Mouse (Mus musculus): Measurements from ENCODE around the gene Col16a1. TPM values are rescaled to one million over a fixed set of nuclear protein-coding genes. Genes with fewer than 3 reads are reported as not detected.

Gene Col16a1
- total and polyA plus RNA-seq, 2 experiments from 2014 or later, result 7.5 to 29.7 TPM

GRCm38 (mm10) chr4:130138441-130139213 lies 91.0 kb downstream of the Col16a1 start:
- H3K27me3 ChIP-seq (ENCODE audit: insufficient read depth, low read length), result peaks cover 19% of the 10 kb centered on the region
- peak overlapping the region; percentile 44 for H3K9ac ChIP-seq
- TF ChIP-seq CTCF (IDR thresholded peaks at IDR 0.05; ENCODE audit: low read depth), result peak; percentile 94
- no peaks in the 10 kb centered on the region for H3K36me3 ChIP-seq (ENCODE audit: insufficient read depth)
- no peaks in the 10 kb centered on the region for H3K9me3 ChIP-seq (ENCODE audit: low read length)
- H3K4me3 ChIP-seq (ENCODE audit: low read depth, low read length), result peak overlapping the region; percentile 40
- 0% methylated on average over 54 of the region's 57 CpGs for WGBS
- ATAC-seq (peak; percentile 85), DNase-seq (peak; percentile 86)
- no peak overlapping the region for H3K27ac ChIP-seq (ENCODE audit: low read depth, low read length)
- H3K4me2 ChIP-seq (ENCODE audit: low read depth), result peak overlapping the region; percentile 83
- 0 out of 2 replicates have a peak, but pooled peaks cover 3% of the 10 kb centered on the region for H3K4me1 ChIP-seq (ENCODE audit: insufficient read depth)

- Histone ChIP-seq H3K9ac (peak within 1 kb of the TSS; percentile 44), H3K4me2 (ENCODE audit: low read depth) (peak within 1 kb of the TSS; percentile 83), H3K4me1 (ENCODE audit: insufficient read depth) (0 out of 2 replicates have a peak, but pooled peaks cover 3% of the 10 kb centered on the region), H3K27ac (ENCODE audit: low read depth, low read length) (no peak within 1 kb of the TSS), H3K9me3 (ENCODE audit: low read length) (no peaks in the 10 kb centered on the region), H3K4me3 (ENCODE audit: low read depth, low read length) (peak within 1 kb of the TSS; percentile 40), H3K36me3 (ENCODE audit: insufficient read depth) (no peaks in the 10 kb centered on the region), H3K27me3 (ENCODE audit: insufficient read depth, low read length) (peaks cover 19% of the 10 kb centered on the region)
- ATAC-seq (no peak), DNase-seq (no peak)
- 6% methylated on average over 14 of the region's 15 CpGs for WGBS
- no peak for TF ChIP-seq CTCF (IDR thresholded peaks at IDR 0.05; ENCODE audit: low read depth)
Observed at GRCm38 (mm10) chr4:130139214-130139492, 91.5 kb downstream of the Col16a1 start, which contains the start of gene Hcrtr1. Gene Hcrtr1, minus strand, starts transcription at chr4:130139359.

DNA sequence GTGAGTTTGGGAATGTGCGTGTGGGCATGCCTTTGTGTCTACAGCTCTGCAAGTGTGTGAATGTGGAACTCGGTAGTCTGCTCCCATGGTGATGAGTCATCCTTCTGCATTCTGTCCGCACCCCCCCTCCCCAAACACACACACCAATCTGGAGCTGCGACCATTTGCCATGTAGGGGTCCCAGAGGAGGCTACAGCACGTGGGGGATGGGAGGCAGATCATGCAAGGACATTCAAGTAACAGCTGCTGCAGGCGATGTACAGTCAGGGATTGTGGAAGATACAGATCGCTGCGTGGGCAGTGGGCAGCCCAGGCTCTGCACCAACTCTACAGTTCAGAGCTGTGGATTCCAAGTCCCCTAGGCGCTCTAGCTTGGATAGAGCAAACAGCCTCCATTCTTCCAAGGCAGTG lies 93.4 kb downstream of the Col16a1 start:
- no peak for TF ChIP-seq CTCF (IDR thresholded peaks at IDR 0.05; ENCODE audit: low read depth)
- peak; percentile 64 for ATAC-seq

GRCm38 (mm10) chr4:130141786-130142185 lies 94.1 kb downstream of the Col16a1 start:
- Histone ChIP-seq H3K9me3 (ENCODE audit: low read length) (no peaks in the 10 kb centered on the region), H3K27me3 (ENCODE audit: insufficient read depth, low read length) (peaks cover 19% of the 10 kb centered on the region), H3K4me3 (ENCODE audit: low read depth, low read length) (no peak overlapping the region), H3K36me3 (ENCODE audit: insufficient read depth) (no peaks in the 10 kb centered on the region), H3K4me1 (ENCODE audit: insufficient read depth) (0 out of 2 replicates have a peak, but pooled peaks cover 3% of the 10 kb centered on the region), H3K4me2 (ENCODE audit: low read depth) (no peak overlapping the region), H3K9ac (no peak overlapping the region), H3K27ac (ENCODE audit: low read depth, low read length) (no peak overlapping the region)
- DNase-seq, result no peak
- no peak for ATAC-seq
- TF ChIP-seq CTCF (IDR thresholded peaks at IDR 0.05; ENCODE audit: low read depth), result no peak
- 43% methylated on average over 3 of the region's 3 CpGs for WGBS

More for the DNA sequence above, 93.4 kb downstream of the Col16a1 start:
- peaks cover 19% of the 10 kb centered on the region for H3K27me3 ChIP-seq (ENCODE audit: insufficient read depth, low read length)
- H3K36me3 ChIP-seq (ENCODE audit: insufficient read depth), result no peaks in the 10 kb centered on the region
- peak; percentile 54 for DNase-seq
- WGBS, result 48% methylated on average over 9 of the region's 9 CpGs
- H3K4me3 ChIP-seq (ENCODE audit: low read depth, low read length), result no peak overlapping the region
- H3K27ac ChIP-seq (ENCODE audit: low read depth, low read length), result no peak overlapping the region
- no peaks in the 10 kb centered on the region for H3K9me3 ChIP-seq (ENCODE audit: low read length)
- H3K4me1 ChIP-seq (ENCODE audit: insufficient read depth), result 0 out of 2 replicates have a peak, but pooled peaks cover 3% of the 10 kb centered on the region
- no peak overlapping the region for H3K4me2 ChIP-seq (ENCODE audit: low read depth)
- H3K9ac ChIP-seq, result no peak overlapping the region

GRCm38 (mm10) chr4:130148405-130148804 lies 100.8 kb downstream of the Col16a1 start:
- Histone ChIP-seq H3K4me2 (ENCODE audit: low read depth) (no peak overlapping the region), H3K27ac (ENCODE audit: low read depth, low read length) (no peak overlapping the region), H3K36me3 (ENCODE audit: insufficient read depth) (no peaks in the 10 kb centered on the region), H3K4me3 (ENCODE audit: low read depth, low read length) (no peak overlapping the region), H3K9me3 (ENCODE audit: low read length) (no peaks in the 10 kb centered on the region), H3K27me3 (ENCODE audit: insufficient read depth, low read length) (peaks cover 7% of the 10 kb centered on the region), H3K9ac (no peak overlapping the region), H3K4me1 (ENCODE audit: insufficient read depth) (no peaks in the 10 kb centered on the region)
- no peak for TF ChIP-seq CTCF (IDR thresholded peaks at IDR 0.05; ENCODE audit: low read depth)
- DNase-seq (no peak), ATAC-seq (no peak)
- WGBS, result 85% methylated on average over 10 of the region's 10 CpGs

Other genes starting within 250 kb of the Col16a1 start
- 123 and 131 TPM in 2 replicates for gene Ptp4a2, start 236.6 kb upstream of the Col16a1 start, total RNA-seq (2014; rRNA removed)
- gene Ptp4a2, start 236.6 kb upstream of the Col16a1 start, polyA plus RNA-seq (2015; fragmentation: Nextera tagmentation; extraction: Ambion mirVana), result 252 and 270 TPM in 2 replicates
- gene Spocd1, start 118.6 kb upstream of the Col16a1 start, total RNA-seq (2014; rRNA removed), result not detected in 2 replicates
- gene Spocd1, start 118.6 kb upstream of the Col16a1 start, polyA plus RNA-seq (2015; fragmentation: Nextera tagmentation; extraction: Ambion mirVana), result 0.05 TPM in 1 of 2 replicates, not detected in the other
- gene Adgrb2, start 63.0 kb upstream of the Col16a1 start, total RNA-seq (2014; rRNA removed), result 195 and 216 TPM in 2 replicates
- 15.8 and 18.3 TPM in 2 replicates for gene Adgrb2, start 63.0 kb upstream of the Col16a1 start, polyA plus RNA-seq (2015; fragmentation: Nextera tagmentation; extraction: Ambion mirVana)
- 51.6 and 52.9 TPM in 2 replicates for gene Pef1, start 54.7 kb downstream of the Col16a1 start, total RNA-seq (2014; rRNA removed)
- gene Pef1, start 54.7 kb downstream of the Col16a1 start, polyA plus RNA-seq (2015; fragmentation: Nextera tagmentation; extraction: Ambion mirVana), result 58.5 and 60.7 TPM in 2 replicates
- gene Hcrtr1, start 91.5 kb downstream of the Col16a1 start, total RNA-seq (2014; rRNA removed), result 2.4 and 5.0 TPM in 2 replicates
- gene Hcrtr1, start 91.5 kb downstream of the Col16a1 start, polyA plus RNA-seq (2015; fragmentation: Nextera tagmentation; extraction: Ambion mirVana), result 1.6 and 2.5 TPM in 2 replicates
- 3.5 and 6.7 TPM in 2 replicates for gene Tinagl1, start 127.3 kb downstream of the Col16a1 start, total RNA-seq (2014; rRNA removed)
- gene Tinagl1, start 127.3 kb downstream of the Col16a1 start, polyA plus RNA-seq (2015; fragmentation: Nextera tagmentation; extraction: Ambion mirVana), result 3.5 and 4.5 TPM in 2 replicates
- gene Gm853, start 174.6 kb downstream of the Col16a1 start, total RNA-seq (2014; rRNA removed), result 0.08 TPM in 1 of 2 replicates, not detected in the other
- gene Gm853, start 174.6 kb downstream of the Col16a1 start, polyA plus RNA-seq (2015; fragmentation: Nextera tagmentation; extraction: Ambion mirVana), result 0.08 and 0.28 TPM in 2 replicates
- gene Serinc2, start 231.4 kb downstream of the Col16a1 start, total RNA-seq (2014; rRNA removed), result 12.7 and 14.0 TPM in 2 replicates
- gene Serinc2, start 231.4 kb downstream of the Col16a1 start, polyA plus RNA-seq (2015; fragmentation: Nextera tagmentation; extraction: Ambion mirVana), result 22.5 and 24.2 TPM in 2 replicates